Mouse (Mus musculus) frontal cortex, postnatal 25 days (tissue): ENCODE measurements around the gene Ttll5.
A peak's percentile ranks its signal among the peaks of the same experiment; 100 is the strongest.

Source experiments
- DNase-seq, 2 experiments: peaks; one replicate each; pipeline ENCODE4 v3.0.0; 2022; ENCODE audit warnings: low spot score in 2 of 2

The Ttll5 gene

DNA sequence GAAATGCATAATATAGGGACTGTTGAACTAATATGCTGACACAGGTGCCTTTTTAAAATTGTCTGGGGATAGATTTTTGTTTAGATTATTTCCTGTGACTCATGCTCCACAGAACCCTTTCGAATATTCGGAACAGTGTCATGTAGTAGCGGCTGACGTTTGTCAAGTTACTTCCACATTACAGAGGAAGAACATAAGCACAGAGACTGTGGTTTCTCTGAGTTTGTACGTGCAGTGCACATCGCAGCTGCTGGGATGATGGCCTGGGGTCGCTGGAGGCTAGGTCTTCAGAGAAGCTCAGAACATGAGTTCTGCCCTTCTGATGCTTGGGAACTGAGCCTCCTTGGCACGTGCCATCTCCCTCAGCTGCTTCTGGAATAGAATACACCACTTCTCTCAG is 222.9 kb downstream of the Ttll5 start:
- no peak for DNase-seq

DNA sequence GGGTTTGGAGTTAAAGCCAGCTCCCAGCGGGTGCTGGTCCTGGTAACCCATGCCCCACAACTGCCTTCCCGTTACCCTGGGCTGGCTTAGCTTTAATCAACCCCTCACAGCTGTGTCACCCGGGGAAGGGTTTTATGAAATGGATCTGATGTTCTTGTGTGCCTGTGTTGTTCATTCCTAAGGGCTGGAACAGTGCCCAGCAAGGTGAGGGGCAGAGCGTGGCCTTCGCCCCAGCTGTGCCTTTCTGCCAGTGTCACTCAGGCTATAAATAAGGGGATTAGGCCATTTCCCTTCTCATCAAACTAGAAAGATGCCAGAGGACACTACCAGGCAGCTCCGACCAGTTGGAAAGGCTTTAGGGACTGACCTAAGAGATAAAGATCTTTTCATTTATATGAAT is 225.4 kb downstream of the Ttll5 start:
- no peak for DNase-seq

DNA sequence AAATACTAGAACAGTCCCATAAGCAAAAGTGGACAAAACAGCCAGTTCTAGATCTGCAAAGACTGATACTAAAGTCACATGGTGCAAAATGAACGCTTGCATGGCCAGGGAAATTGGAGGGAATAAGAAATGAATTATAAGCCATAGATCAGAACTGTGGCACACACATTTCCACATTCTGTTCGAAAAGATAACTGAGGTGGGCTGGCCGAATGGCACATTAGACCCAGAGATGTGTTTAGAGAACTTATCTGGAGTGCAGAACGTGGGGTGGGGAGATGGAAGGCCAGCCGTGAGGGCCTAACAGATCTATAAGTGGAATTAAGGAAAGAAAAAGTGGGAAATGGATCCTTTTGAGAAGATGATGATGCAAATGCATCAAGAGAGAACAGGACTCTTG is 227.0 kb downstream of the Ttll5 start:
- DNase-seq, result no peak

GRCm38 (mm10) chr12:86055306-86055705 is 230.8 kb downstream of the Ttll5 start:
- no peak for DNase-seq

DNA sequence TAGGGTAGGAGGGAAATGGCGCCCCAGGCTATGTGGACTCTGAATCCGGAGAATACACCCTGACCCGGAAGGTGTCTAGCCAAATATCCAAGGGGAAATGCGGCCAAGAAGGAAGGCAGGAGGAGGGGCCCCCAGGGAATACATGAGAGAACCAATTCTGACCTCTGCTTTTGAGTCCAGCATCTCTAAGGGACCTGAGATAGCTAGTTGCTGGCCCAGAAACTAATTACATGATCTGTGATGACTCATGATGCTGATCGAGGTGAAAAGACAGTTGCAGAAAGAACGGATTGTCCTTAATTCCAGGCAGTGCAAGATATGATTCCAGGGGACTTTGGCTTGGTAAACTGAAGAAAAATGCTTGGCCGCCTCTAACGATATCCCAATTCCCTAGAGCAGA is 232.5 kb downstream of the Ttll5 start:
- DNase-seq, result no peak

DNA sequence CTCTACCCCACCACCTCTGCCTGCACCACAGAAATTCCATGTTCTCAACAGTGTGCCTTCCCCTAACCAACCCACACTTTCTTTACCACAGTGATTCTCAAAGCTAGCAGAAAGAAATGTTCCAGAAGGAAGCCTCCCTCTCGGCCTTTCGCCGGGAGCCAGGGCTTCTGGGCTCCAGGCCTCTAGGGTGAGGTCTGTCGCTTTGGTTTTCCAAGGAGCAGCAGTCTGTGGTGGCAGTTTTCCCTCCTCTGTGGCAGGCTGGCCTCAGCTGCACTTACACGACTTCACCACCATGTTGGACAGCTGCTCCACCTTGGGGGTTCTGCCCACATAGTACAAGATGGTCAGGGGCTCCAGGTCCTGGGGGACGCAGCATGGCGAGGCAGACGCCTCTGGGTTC is 233.1 kb downstream of the Ttll5 start:
- no peak for DNase-seq

DNA sequence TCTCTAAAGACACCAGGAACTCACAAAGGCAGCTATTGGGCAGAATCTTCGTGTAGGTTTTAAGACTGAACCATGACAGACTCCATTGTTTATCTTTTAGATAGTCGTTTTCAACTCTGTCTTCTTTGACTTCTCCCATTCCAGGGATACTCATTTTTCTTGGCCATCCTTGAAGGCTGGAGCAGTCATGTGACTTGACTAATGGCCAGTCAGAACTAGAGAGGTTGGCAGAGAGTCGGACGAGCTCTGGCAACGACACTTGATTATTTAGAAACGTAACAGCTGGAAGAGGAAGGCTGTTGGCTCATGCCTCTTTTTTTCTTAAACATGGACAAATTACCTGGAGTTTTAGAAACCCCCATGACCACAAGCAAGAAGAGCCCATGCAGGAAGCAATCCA is 234.9 kb downstream of the Ttll5 start:
- DNase-seq, result no peak

- no peak for DNase-seq
Measured at GRCm38 (mm10) chr12:86064796-86065195, 240.3 kb downstream of the Ttll5 start.

DNA sequence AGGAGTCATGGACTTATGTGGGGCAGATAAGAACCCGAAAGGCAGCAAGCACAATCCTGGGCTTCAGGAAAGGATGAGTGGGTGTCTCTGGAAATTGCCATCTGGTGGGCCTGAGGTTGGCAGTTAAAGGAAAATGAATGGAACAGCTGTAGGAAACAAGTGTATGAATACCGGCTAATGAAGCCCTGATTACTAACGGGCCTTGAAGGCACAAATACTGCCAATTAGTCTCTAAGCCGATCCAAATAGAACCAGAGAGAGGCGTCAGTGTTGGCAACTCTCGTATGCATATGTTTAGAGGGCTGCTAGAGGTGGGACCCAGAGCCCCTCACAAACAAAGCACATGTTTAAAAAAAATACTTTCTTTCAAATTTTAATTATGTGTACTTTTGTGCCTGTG is 247.0 kb downstream of the Ttll5 start:
- DNase-seq, result no peak

GRCm38 (mm10) chr12:86074681-86075080 is 250.2 kb downstream of the Ttll5 start:
- DNase-seq, result no peak

DNA sequence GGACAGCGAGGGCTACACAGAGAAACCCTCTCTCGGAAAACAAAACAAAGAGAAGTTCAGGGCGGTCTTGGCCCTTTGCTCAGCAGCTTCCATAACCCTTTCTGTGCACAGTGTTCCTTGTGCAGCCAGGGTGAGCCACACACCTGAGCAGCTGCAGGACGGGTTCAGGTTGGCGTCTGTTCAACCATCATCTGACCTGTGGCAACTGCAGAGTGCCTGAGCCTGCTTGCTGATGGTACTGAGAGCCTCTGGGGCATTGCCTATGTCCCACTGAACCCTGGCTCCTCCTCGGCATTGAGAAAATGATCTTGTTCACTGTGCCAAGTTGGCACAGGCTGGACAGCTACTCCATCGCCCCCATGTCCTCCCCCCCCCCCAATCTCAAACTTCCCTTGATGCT is 250.9 kb downstream of the Ttll5 start:
- DNase-seq, result no peak

- DNase-seq, result peak in 1 of 2 experiments; percentile 25
Measured at GRCm38 (mm10) chr12:86076321-86076901, 252.0 kb downstream of the Ttll5 start.

GRCm38 (mm10) chr12:86077322-86077721 is 252.9 kb downstream of the Ttll5 start:
- no peak for DNase-seq

- no peak for DNase-seq
Measured at GRCm38 (mm10) chr12:86077736-86078135, 253.3 kb downstream of the Ttll5 start.

DNA sequence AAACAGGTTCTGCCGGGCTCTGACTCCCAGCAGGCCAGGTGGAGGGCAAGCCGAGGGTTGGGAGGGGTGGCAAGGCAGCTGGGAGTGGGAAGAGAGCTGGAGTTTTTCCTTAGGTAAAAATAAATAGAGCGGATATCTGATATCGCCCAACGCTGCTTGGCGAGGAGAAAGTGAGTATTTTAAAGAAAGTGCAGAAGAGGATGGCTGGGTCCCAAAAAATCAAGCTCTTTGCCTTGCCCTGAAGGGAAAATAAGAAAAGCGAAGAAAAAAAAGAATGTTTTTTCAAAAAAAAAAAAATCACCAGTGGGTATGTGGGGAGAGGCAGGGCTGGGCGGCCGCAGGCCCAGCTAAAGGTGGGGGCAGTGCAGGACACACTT is 253.7 kb downstream of the Ttll5 start:
- DNase-seq, result no peak

- DNase-seq, result no peak
Measured at GRCm38 (mm10) chr12:86078553-86079201, 254.2 kb downstream of the Ttll5 start, which contains the start of gene Tgfb3. Gene Tgfb3 (minus strand): TSS chr12:86079041.

DNA sequence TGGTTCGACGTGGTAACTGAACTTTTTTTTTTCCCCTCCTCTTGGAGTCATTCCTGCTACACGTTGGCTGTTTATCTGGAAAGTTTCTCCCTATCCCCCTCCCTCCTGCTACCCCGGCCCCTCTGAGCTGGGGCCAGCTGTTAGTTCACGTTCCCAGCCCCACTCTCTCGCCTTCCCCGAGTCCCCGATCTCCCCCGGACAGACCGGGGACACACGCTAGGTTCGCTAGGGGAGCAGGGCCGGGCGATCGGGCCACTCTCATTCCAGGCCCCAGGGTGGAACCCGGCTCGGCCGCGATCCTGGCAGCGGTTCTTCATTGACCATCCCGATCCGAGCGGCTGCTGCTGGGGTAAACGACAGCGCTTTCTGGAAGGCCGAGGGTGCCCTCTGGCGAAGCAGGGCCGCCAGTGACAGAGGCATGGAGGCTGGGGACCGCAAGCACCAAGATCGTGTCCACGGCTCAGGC is 254.8 kb downstream of the Ttll5 start:
- DNase-seq, result peak; percentile 87 to 89

GRCm38 (mm10) chr12:86082481-86083012 is 258.1 kb downstream of the Ttll5 start, which contains the start of gene Ift43:
Gene Ift43 (plus strand): TSS chr12:86082541.
- DNase-seq, result peak; percentile 64 to 74

- no peak for DNase-seq
Measured at GRCm38 (mm10) chr12:86085873-86086272, 261.4 kb downstream of the Ttll5 start.

- no peak for DNase-seq
Measured at GRCm38 (mm10) chr12:86086550-86086949, 262.1 kb downstream of the Ttll5 start.

- DNase-seq, result no peak
Measured at GRCm38 (mm10) chr12:86088042-86088441, 263.6 kb downstream of the Ttll5 start.

DNA sequence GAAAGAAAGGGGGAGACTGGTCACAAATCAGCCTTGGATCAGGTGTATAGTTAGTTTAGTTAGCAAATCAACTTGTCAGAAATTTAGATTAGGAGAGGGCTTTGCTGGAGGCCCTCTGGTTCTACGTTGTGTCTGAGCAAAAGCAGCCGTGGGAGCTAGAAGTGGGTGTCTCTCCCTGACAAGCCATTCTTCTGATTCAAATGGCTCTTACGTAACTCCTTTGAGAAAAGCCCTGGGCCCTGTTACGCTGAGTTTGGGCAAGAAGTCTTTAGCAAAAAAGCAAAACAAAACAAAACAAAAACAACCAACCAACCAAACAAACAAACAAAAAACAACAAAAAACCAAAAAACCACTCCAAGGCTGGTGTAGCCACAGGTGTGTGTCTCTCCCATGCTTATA is 266.3 kb downstream of the Ttll5 start:
- no peak for DNase-seq

GRCm38 (mm10) chr12:86091601-86092132 is 267.2 kb downstream of the Ttll5 start:
- no peak for DNase-seq
